Mouse (Mus musculus): ENCODE measurements around the gene Syt9. TPM values are rescaled to one million over a fixed set of nuclear protein-coding genes. Genes with fewer than 3 reads are reported as not detected.

Gene Syt9
- 3.1 TPM for polyA plus RNA-seq (2014; fragmentation: Illumina TruSeq; extraction: RNeasy Lipid Tissue Mini Kit (QIAGEN cat#74804); ENCODE audit: low read depth, low replicate concordance)

DNA sequence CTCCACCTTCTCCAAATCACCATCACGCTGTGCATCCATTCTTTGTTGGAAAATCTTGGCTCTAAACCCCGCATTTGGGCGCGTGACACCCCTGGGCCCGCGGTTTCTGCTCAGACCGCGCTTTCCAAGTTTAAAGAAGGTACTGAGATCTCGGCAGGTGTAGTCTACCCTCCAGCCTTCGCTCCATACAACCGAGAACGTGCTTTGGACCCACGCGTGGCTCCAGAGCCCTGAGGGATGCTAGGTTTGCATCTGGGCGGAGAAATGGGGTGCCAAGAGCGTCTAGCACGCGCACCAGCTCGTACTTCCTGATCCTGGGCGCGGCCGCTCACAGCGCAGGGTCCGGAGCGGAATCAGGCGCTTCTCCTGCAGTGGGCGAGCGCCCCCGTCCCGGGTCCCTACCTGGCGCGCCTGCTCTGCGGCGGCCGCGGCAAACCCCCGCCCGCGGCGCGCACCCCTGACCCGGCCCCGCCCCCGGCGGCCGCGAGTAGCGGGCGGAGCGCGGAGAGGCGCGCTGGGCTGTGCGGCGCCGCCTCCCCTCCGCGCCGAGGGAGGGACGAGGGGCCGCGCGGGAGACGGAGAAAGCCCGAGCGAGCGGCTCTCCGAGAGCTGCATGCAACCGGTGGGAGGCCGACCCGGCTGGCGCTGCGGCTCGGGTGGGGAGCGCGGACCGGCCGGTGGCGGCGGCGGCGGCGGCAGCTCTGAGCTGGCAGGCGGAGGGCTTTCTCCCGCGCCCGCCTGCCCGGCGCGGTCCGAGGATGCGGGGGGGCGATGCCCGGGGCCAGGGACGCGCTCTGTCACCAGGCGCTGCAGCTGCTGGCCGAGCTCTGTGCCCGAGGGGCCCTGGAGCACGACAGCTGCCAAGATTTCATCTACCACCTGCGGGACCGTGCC, at the start of gene Syt9:
Syt9 (plus strand) TSS at position 497 of the 894 bp plus-strand sequence.

DNA sequence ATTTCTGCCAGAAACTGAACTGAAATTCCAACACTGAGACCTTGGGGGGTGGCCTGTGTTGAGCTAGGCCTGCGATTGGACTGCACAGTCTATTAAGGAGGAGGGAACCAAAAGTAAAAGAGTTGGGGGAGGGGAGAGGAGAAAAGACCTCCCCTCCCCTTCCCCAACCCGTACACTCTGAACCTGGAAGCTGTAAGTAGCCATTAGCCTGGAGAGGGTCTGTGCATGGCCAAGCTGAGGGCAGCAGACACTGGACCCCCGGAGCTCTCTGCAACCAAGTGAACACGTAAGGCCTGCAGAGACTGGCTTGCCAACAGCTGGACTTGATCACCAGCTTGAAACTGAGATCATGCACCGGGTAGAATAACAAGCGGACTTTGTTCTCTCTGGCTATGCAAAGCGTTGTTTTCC, 196.7 kb downstream of the Syt9 start, which contains the start of gene Olfml1:
Olfml1 (plus strand) TSS at position 186 of the 411 bp plus-strand sequence.

DNA sequence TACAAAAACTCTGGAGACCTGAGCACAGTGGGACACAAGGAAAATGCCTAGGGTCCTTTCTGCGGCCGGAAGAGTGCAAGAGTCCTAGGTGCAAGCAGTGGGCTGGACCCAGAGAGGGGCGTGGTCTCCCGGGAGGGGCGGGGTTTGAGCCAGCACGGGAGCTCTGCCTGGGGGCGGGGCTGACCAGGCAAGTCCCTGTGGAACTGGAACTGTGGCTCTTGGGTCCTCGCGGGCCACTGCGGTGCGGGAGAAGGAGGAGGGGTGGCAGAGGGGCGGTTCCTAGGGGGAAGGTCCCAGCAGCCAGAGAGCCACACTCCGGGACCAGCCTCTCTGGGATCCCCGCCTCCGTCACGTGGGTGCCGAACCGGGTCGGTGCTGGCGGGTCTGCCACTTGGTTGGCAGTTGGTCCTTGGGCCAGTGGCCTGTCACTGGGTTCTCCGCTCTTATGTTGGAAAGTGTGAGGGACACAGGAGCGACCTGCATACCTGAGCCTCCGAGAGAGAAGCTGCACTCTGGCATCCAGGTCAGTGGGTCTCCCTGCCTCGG, 224.4 kb downstream of the Syt9 start, which contains the start of gene Ppfibp2:
Ppfibp2 (plus strand) TSS at position 351 of the 546 bp plus-strand sequence.

Other genes starting within 250 kb of the Syt9 start
- not detected for gene Olfr715, start 239.6 kb upstream of the Syt9 start, polyA plus RNA-seq (2014; fragmentation: Illumina TruSeq; extraction: RNeasy Lipid Tissue Mini Kit (QIAGEN cat#74804); ENCODE audit: low read depth, low replicate concordance)
- gene Olfr716, start 232.4 kb upstream of the Syt9 start, polyA plus RNA-seq (2014; fragmentation: Illumina TruSeq; extraction: RNeasy Lipid Tissue Mini Kit (QIAGEN cat#74804); ENCODE audit: low read depth, low replicate concordance) = not detected
- not detected for gene Nlrp14, start 203.7 kb upstream of the Syt9 start, polyA plus RNA-seq (2014; fragmentation: Illumina TruSeq; extraction: RNeasy Lipid Tissue Mini Kit (QIAGEN cat#74804); ENCODE audit: low read depth, low replicate concordance)
- not detected for gene Rbmxl2, start 161.3 kb upstream of the Syt9 start, polyA plus RNA-seq (2014; fragmentation: Illumina TruSeq; extraction: RNeasy Lipid Tissue Mini Kit (QIAGEN cat#74804); ENCODE audit: low read depth, low replicate concordance)
- 12.3 TPM for gene Olfml1, start 196.7 kb downstream of the Syt9 start, polyA plus RNA-seq (2014; fragmentation: Illumina TruSeq; extraction: RNeasy Lipid Tissue Mini Kit (QIAGEN cat#74804); ENCODE audit: low read depth, low replicate concordance)
- 7.8 TPM for gene Ppfibp2, start 224.5 kb downstream of the Syt9 start, polyA plus RNA-seq (2014; fragmentation: Illumina TruSeq; extraction: RNeasy Lipid Tissue Mini Kit (QIAGEN cat#74804); ENCODE audit: low read depth, low replicate concordance)